Mouse (Mus musculus): ENCODE measurements around the gene Prkar2b.
A peak's percentile ranks its signal among the peaks of the same experiment; 100 is the strongest.

The Prkar2b gene

DNA sequence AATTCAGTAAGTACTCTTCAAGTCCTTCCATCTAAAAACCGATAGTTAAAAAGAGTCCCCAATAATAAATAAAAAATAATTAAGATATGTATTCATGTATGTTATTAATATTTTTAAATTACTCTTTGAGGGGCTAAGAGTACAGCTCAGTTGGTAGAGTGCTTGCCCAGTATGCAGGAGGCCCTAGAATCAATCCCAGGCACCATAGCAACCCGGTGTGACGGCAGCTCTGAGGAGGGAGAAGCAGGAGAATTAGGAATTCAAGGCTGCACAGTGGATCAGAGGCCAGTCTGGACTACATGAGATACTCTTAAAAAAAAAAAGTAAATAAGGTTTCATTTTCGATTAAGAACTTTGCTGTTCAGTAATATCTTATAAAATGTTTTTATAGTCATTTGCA is 53.5 kb downstream of the Prkar2b start:
- no peak for DNase-seq

DNA sequence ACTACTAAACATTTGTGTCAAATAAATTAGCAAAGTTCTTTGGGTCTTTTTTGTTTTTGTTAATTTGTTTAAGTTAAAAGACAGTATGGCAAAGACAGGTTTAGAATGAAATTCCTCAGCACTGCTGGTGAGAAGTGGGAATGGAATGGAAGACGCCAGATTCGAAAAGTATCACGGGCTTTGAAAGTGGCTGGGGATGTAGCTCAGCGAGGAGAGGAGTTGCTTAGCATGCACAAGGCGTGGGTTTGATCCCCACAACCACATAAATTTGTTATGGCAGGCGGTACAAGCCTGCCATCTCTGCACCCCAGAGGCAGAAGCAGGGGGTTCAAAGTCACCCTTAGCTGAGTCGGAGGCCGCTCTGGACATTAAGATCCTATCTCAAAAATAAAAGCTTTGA is 54.1 kb downstream of the Prkar2b start:
- DNase-seq, result no peak

DNA sequence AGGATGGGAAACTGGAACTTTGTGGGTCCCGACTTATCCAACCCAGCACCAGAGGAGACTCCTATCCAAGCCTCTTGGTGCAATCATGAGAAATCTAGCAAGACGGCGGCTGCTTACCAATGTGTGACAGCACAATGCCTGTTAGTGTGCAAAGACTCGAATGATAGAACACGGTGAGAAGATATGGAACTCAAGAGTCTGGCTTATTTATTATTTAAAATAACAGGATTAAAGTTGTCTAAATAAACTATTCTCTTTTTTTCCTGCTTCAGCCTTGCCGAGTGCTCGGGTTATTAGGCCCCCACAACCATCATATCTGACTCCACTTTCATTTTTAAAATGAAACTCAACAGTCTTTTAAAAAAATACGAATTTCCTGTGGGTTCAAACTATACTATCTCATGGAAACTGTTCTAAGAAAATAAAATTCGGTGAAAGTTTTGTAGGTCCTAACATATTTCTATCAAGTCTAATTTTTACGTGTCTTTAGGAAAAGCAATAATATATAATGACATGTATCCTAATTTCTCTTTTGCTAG is 54.6 kb downstream of the Prkar2b start:
- no peak for DNase-seq

DNA sequence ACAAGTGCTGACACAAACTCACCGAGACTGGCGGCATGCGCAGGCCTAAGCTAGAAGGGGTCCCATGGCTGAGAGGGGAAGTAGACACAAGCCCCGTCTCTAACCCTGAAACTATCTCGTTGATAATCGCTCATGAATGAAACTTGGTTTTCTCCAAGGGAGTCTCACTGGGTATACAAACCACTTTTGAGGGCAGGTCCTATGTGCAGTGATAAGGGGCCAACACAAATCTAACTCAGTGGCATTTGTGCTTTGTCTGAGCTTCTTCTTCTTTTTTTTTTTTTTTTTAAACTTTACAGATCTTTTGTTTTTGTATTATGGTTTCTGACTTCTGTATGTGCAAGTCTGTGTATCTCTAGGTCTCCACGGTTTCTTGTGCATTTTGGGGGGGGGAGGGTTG is 60.6 kb downstream of the Prkar2b start:
- DNase-seq, result no peak

- no peak for DNase-seq
Observed at GRCm38 (mm10) chr12:31998706-31999105, 62.4 kb downstream of the Prkar2b start.

- no peak for DNase-seq
Observed at GRCm38 (mm10) chr12:31997328-31997878, 63.7 kb downstream of the Prkar2b start.

DNA sequence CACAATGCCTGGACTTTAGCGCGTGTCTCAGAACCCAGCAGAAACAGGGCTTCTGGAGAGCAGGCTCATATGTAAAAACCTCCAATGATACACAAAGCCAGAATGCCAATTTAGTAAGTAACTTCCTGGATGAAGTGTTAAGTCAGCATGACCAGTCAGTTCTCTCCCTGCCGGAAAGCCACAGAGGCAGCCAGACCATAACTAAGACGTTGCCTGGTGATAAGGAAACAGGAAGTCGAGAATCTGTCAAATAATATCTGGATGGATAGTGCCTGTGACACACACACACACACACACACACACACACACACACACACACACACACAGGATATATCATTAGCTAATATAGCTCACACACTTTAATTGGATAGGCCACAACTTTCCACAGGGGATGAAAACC is 64.2 kb downstream of the Prkar2b start:
- no peak for DNase-seq

DNA sequence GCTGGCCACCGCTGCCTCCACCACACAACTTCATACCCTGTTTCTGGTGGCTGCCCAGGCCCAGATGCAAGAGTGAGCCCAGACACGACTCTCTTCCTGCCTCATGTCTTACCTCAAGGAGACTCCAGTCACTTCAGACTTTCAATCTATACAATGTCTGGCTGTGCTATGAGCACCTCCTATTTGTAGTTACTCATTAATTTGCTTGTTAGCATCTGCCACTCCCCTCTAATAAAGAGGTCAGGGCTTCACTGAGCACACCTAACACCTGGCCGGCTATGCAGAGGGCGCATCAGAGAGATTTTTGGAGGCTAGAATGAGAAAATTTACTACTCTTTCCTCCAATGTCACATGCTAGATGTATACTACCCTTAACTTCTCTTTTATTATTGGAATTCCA is 70.5 kb downstream of the Prkar2b start:
- no peak for DNase-seq

GRCm38 (mm10) chr12:31989726-31990125 is 71.4 kb downstream of the Prkar2b start:
- DNase-seq, result no peak

DNA sequence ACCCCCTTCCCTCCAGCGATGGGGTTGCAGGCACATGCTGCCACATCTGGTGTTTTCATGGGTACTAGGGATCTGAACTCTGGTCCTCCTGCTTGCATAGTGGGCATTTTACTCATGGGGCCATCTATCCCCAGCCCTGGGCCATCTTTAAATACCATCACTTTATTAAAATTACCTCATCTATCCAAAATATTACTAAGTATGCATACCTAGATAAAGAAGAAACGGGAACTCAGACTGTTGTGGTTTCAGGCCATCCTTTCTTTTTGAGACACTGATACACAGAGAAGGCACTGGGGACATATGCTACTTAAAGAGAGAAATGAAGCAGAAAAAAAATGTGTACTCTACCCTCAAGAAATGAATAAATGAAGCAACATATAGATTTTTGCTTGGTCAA is 74.6 kb downstream of the Prkar2b start:
- no peak for DNase-seq

DNA sequence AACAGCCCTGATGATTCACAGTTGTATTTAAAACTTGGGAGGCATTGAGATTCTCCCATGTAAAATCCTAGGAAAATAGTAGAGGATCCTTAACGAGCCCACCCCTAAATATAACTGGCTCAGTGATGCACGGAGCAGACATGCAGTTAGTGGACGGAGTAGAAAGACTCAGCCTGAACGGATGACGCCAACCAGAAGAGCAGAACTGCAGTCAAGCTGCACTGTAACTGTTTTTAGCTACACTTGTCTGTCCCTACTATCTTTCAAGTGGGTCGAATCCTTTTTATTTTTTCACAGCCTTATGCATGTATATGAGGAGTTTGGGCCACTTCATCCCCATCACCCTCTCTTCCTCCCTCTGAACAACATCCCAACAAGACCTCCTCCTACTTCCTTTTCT is 75.4 kb downstream of the Prkar2b start:
- no peak for DNase-seq

DNA sequence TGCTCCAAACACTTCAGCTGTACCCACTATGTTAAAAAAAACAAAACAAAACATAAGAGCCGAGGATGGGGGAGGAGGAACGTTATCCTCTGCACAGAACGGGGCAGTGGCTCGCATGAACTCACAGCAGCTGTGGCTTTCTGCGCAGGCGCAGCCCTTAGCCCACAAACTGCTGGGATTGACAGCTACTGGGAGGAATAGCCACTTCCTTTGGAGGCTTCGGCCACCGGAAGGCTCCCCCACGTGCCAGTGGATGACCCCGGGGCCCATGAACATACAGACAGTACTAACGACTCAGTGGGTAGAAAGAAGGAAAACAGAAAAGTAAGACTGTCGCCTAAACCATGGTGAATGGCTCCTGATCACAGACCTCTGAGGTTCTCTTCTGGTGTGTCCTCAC is 76.4 kb downstream of the Prkar2b start:
- DNase-seq, result peak; percentile 56

DNA sequence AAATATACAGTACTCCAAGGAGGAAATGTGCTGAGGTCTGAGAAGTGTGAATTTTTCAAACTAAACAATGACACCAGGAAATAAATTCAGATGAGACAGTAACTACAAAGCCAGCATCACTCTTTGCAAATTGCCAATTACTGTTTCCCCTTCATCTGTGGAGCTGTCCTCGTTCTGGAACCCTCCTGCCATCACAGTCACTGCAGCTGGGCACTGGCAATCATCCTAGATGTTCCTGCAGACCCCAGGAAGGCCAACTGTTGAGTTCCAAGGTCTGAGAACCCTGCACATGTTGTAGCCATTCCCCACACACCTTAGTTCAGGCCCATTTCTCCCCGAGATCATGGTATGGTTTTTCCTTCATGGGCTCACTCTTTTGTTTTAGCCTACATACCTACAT is 76.9 kb downstream of the Prkar2b start:
- DNase-seq, result no peak

GRCm38 (mm10) chr12:31983769-31984168 is 77.3 kb downstream of the Prkar2b start:
- DNase-seq, result no peak

GRCm38 (mm10) chr12:31983238-31983637 is 77.9 kb downstream of the Prkar2b start:
- DNase-seq, result no peak

DNA sequence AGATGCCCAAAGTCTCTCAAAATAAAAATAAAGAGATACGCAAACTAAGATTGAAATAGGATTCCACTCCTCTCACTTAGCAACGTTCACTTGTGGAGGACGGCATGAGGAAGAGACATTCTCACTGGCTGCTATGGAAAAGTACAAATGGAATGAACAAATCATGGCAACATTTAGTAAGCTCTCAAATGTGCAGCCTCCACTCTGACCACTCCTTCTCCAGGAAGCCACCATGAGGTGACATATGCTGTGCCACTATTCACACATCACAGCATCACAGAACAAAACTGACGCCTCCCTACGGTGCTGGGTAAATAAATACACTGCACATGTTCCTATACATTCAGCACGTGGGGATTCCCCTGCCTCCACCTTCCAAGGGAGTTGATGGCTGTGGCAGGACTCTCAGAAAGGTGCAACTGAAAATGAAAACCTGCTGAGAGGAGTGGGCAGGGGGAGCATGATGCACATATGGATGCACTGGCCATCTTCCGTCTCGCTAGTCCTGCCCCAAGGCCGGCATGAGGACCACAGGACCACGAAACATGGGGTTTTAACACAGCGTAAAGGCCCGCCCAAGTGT is 83.4 kb downstream of the Prkar2b start:
- DNase-seq, result no peak

DNA sequence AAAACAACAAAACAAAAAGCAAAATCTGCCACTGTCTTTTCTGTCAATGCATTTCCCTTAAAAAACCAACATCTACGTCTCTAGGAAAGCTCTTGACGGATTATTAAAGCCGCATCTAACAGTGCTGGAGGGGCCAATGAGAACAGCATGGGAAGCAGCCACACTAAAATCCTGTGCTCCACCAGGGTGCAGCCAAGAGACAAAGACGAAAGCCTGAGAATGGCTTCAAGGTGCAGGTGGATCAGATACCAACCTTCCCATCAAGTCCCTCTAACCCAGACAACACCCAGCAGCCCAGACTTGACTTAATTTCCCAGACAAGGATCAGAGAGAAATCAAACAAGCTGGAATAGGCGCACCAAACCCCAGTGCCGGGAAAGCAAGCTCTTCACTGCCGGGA is 84.6 kb downstream of the Prkar2b start:
- DNase-seq, result peak; percentile 79

DNA sequence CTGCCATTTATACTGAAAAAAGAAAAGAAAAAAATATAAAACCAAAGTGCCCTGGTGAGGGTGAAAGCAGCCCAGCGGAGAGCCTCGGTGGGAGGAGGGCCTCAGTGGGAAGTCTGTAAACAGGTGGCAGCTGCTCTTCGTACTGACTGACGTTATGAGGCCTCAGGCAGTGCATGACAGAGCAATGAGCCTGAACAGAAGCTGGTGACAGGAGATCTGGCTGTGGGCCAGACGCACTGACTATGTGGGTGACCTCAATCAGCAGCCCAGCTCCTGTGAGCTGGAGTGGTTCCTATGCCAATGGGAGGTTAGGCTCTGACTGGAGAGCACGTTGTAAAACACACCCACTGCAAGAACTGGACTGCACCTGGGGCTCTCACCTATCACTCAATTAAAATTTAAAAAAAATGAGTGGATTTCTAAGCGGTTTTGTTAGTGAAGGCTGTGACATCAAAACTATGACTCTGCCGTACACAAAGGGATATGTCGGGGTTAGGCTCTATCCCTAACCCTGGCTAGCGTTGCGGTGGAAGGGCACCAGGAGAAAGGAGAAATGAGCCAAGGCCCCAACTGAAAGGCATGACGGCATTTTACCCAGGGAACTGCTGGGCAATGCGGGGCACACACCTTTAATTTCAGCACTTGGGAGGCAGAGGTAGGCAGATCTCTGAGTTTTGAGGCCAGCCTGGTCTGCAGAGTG is 87.5 kb downstream of the Prkar2b start:
- peak; percentile 69 for DNase-seq

DNA sequence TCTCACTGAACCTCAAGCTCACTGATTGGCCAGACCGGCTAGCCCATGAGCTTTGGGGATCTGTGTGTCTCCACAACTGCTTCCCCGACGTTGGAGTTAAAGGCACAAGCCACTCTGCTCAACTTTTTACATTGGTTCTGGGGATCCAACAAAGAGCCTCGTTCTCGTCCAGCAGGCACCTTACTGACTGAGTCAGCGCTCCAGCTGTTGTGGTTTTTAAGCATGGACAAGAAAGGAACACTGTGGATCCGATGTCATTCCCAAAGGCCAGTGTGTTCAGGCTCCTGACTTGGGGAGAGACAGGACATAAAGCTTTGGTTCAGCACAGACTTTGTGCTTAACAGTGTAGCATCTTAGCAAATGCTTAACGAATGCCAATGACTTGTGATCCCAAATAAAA is 89.5 kb downstream of the Prkar2b start:
- DNase-seq, result no peak

GRCm38 (mm10) chr12:31969111-31969510 is 92.0 kb downstream of the Prkar2b start:
- no peak for DNase-seq

DNA sequence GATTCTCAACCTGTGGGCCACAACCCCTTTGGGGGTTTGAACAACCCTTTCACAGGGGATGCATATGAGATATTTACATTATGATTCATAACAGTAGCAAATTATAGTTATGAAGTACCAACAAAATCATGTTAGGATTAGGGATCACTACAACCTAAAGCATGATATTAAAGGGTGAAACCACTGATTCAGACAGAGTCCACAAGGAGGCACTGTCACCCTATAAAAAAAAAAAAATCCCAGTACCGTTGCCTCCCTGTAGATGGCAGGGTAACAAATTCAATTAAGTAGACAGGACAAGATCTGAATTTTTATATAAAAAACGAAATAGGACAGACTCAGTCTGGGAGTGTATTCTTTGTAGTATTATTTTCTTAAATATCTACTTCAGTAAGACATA is 93.6 kb downstream of the Prkar2b start:
- peak; percentile 25 for DNase-seq

DNA sequence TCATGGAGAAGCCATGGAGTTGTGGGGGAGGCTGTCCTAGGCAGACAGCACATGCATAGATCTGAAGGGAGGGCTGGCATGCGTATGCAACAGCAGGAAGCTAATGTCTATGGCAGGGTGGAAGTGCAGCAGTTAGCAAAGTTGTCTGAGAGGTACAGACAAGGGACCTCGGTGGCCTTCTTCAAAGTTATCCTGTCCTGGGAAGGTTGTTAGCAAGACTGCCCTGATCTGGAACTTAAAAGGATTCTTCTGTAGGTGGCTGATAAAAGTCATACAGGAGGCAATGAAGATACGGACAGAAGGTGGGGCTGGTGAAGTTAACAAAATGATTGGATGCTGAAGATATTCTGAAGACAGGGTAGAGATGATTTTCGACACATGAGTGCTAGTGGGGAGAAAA is 94.7 kb downstream of the Prkar2b start:
- no peak for DNase-seq

DNA sequence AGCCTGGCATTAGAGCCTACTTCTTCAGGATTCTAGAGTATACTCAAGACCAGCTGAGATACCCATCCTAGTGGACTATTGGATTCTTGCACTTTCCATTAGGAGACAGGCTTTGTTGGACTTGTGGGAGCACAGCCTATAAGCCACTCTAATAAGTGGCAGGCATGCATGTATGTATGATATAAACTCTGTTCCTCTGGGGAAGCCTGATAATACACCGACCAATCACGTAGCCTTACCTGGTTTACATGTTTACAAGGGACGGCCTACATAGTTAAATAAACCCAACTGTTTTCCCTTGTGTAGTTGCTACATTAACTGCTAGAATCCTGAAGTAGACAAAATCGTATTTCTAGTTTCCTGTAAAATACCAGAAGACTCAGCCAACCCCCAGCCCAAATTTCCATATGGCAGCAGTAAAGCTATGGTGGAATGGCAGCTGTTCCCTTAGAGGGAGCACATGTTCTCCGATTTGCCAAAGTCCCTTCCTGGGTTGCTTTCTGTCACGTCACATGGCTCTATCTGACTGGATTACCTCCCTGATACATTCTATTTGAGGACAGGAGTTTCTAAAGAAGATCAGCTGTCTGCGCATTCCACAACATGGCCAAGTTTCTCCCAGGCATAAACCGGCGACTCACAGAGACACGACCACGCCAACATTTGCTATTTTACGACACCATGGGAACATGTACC is 95.4 kb downstream of the Prkar2b start:
- no peak for DNase-seq

DNA sequence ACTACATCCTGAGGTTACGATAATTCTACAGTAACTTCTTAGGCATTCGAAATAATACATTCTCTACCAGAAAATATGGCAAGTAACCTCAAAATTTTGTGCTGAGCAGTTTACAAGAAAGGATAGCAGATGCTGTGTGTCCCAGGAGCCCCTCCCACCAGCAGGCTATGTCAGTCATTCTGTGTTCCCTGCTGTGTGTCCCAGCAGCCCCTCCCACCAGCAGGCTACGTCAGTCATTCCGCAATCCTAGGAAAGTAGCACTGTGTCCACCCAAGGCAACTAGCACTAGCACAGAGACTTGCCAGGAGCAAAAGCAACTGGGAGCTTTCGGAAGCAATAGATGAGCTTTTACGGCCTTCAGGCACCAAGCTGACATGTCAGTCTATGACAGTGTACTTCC is 97.0 kb downstream of the Prkar2b start:
- DNase-seq, result no peak
